Mouse (Mus musculus): ENCODE measurements at regions not wholly inside any gene's neighbourhood (a gene's known extent, or its start where the extent isn't known, plus 50 kb on each side); places are given as distances from the start of the nearest gene placed in this dataset.

DNA sequence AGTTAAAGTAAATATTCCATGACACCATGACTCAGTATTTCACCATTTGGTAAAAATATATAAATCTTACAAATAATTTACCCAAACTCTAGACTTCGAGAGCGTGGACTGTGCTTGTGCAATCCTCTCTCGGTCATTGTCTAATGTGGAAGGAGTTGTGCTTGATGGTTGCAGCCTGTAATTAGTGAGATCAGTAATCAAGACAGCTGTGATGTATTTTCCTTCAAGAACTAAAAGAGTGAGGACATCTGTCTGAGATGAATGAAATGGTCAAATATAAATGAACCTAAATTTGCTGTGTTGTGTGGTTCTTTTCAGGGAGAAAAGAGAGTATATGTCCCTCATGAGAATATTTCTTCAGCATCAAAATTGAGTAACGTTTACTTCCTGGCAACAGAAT, 338.3 kb upstream of the Tmem161b start:
- TF ChIP-seq CTCF (IDR thresholded peaks at IDR 0.05; ENCODE audit: low read depth) (no peak), EP300 (IDR thresholded peaks at IDR 0.05; ENCODE audit: low read depth) (no peak)

Data from heart, postnatal 0 days (tissue).